Mouse (Mus musculus) neutrophil, adult 65 days (primary cell): ENCODE data around the gene Plxna1. TPM values are rescaled to one million over a fixed set of nuclear protein-coding genes. Genes with fewer than 3 reads are reported as not detected.

Experiments used
- total RNA-seq: library from RNA; stranded (reverse); gene quantifications from 2 replicates; pipeline ENCODE4 v1.2.4, GENCODE M21; 2023

Plxna1 gene
- total RNA-seq: 4.2 and 5.1 TPM in 2 replicates

GRCm38 (mm10) chr6:89362281-89363106 is at the start of gene Plxna1:
TSS of gene Plxna1 (minus strand) at chr6:89362620.

Other genes with a start within 250 kb of the Plxna1 start
- gene Chchd6, start 233.0 kb upstream of the Plxna1 start, total RNA-seq: 1.4 and 1.8 TPM in 2 replicates